Mouse (Mus musculus) neural tube, embryonic 14.5 days (tissue): ENCODE data around the gene Gdpd3. TPM values are rescaled to one million over a fixed set of nuclear protein-coding genes. Genes with fewer than 3 reads are reported as not detected.
"Not testable (repeated sequence)": the region's sequence is repeated elsewhere in the genome, so short reads cannot be mapped to it uniquely, and the experiment has no call there.

ENCODE experiments used
- ATAC-seq: fragments of 200-750 bp; cut with Nextera tagmentation; 2 replicates; pipeline ENCODE4 v1.8.0; 2017; ENCODE audit warnings: low read depth, mild to moderate bottlenecking, moderate TSS enrichment, moderate library complexity
- H3K27ac ChIP-seq: fragments of 300-500 bp; sonication (generic); 2 replicates; pipeline ENCODE4 v1.5.1; 2014; ENCODE audit warnings: low read depth, mild to moderate bottlenecking, control low read depth, low read length, moderate library complexity, mixed read lengths
- H3K27me3 ChIP-seq: fragments of 300-500 bp; sonication (generic); 2 replicates; pipeline ENCODE4 v1.6.1; 2014; ENCODE audit warnings: low read length; ENCODE audit not compliant: control insufficient read depth, insufficient read depth
- H3K36me3 ChIP-seq: fragments of 300-500 bp; sonication (generic); 2 replicates; pipeline ENCODE4 v1.6.1; 2014; ENCODE audit warnings: low read length, mixed read lengths; ENCODE audit not compliant: control insufficient read depth, insufficient read depth
- H3K4me1 ChIP-seq: fragments of 300-500 bp; sonication (generic); 2 replicates; pipeline ENCODE4 v1.6.1; 2014; ENCODE audit warnings: low read length; ENCODE audit not compliant: control insufficient read depth, insufficient read depth
- H3K4me2 ChIP-seq: fragments of 300-500 bp; sonication (generic); 2 replicates; pipeline ENCODE4 v1.6.1; 2014; ENCODE audit warnings: mild to moderate bottlenecking, low read depth, low read length, control low read depth
- H3K4me3 ChIP-seq: fragments of 300-500 bp; sonication (generic); 2 replicates; pipeline ENCODE4 v1.5.1; 2014; ENCODE audit warnings: low read depth, low read length, control low read depth, mixed read lengths
- H3K9ac ChIP-seq: fragments of 300-500 bp; sonication (generic); replicated peaks from 2 replicates; pipeline ENCODE4 v1.6.1; 2014; ENCODE audit warnings: low read depth, mild to moderate bottlenecking, control low read depth, low read length, mixed read lengths
- H3K9me3 ChIP-seq: fragments of 300-500 bp; sonication (generic); 2 replicates; pipeline ENCODE4 v1.6.1; 2016; ENCODE audit warnings: low read length; ENCODE audit not compliant: control insufficient read depth
- WGBS: fragments of 180-500 bp; shearing (Covaris S2); extraction: QIAGEN DNeasy Blood & Tissue Kit; methylation state at CpG from one replicate; pipeline ENCODE4 v1.1.7; 2014; 5-methylcytosine and 5-hydroxymethylcytosine counted together
- polyA plus RNA-seq: library from polyadenylated mRNA; unstranded; fragments of >200 nt; fragmentation: Nextera tagmentation; extraction: Ambion mirVana; gene quantifications from 2 replicates; pipeline ENCODE4 v1.2.1, GENCODE M21; 2014

The Gdpd3 gene
- polyA plus RNA-seq: 1.8 and 2.4 TPM in 2 replicates

DNA sequence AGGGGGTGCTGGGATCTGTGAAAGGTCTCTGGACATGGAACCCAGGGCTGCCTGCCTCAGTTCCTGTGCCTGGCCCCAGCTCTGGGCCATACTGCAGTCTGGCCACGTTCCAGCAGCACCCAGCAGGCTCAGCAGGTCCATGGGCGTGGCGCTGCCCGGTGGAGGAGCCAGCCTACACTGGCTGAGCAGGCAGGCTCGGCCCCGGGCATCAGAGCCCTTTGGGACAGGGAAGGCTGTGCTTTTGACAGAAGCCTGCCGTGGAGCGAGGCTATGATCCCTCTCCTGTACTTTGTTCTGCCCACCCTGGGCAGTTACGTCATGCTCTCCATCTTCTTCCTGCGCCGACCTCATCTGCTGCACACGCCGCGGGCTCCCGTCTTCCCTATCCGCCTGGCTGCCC, at the start of gene Gdpd3:
Gdpd3 (plus strand) TSS at position 134 of the 400 bp plus-strand sequence.
- H3K27me3 ChIP-seq: no peaks in the 10 kb centered on the region
- no peaks in the 10 kb centered on the region for H3K9me3 ChIP-seq
- H3K4me1 ChIP-seq: peaks cover 11% of the 10 kb centered on the region
- no peak within 1 kb of the TSS for H3K4me3 ChIP-seq
- no peak within 1 kb of the TSS for H3K4me2 ChIP-seq
- no peak within 1 kb of the TSS for H3K9ac ChIP-seq
- no peak for ATAC-seq
- WGBS: 83% methylated on average over 16 of the region's 16 CpGs
- no peak within 1 kb of the TSS for H3K27ac ChIP-seq
- peaks cover 19% of the 10 kb centered on the region for H3K36me3 ChIP-seq

DNA sequence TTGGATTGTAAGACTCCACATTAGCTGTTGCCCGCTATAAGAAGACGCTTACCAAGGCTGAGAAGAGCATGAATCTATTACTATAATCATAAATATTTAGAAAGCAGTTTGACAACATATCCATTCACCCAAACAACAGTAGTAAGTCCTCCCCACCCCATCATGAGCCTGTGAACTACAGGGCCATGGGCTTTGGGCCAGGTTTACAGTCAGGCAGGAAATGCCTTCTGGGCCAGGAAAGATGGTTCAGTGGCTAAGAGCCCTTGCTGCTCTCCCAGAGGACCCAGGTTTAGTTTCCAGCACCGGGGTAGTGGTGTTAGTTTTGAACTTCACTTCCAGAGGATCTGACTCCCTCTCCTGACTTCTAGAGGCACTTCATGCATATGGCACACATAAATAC, 48.6 kb upstream of the Gdpd3 start:
- ATAC-seq: no peak
- Histone ChIP-seq H3K27me3 (no peaks in the 10 kb centered on the region), H3K4me3 (no peak overlapping the region), H3K9me3 (no peaks in the 10 kb centered on the region), H3K4me1 (no peaks in the 10 kb centered on the region), H3K4me2 (no peak overlapping the region), H3K9ac (no peak overlapping the region), H3K27ac (no peak overlapping the region), H3K36me3 (no peaks in the 10 kb centered on the region)
- 95% methylated on average over 3 of the region's 3 CpGs for WGBS

DNA sequence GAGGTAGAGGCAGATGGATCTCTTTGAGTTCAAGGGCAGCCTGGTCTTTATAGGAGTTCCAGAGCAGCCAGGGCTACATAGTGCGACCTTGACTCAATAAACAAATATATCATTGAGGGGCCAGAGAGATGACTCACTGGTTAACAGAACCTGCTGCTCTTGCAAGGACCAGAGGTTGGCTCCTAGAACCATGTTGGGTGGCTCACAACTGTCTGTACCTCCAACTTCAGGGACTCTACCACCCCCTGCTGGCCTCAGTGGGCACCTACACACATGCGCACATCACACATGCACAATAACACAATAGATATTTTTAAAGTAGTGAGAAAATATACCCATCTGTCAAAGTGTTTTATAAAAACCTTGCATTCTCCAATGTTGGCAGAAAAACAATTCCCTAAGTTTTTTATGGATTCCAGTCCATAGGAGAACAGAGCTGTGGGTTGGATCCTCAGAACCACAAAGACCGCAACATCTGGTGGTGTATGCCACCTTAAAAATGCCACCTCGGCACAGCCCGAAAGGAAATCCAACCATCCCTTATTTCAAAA, 47.3 kb upstream of the Gdpd3 start:
- Histone ChIP-seq H3K9me3 (no peaks in the 10 kb centered on the region), H3K27me3 (no peaks in the 10 kb centered on the region), H3K4me1 (no peaks in the 10 kb centered on the region), H3K4me2 (no peak overlapping the region), H3K9ac (no peak overlapping the region), H3K27ac (no peak overlapping the region), H3K4me3 (no peak overlapping the region), H3K36me3 (no peaks in the 10 kb centered on the region)
- 93% methylated on average over 5 of the region's 5 CpGs for WGBS
- no peak for ATAC-seq

DNA sequence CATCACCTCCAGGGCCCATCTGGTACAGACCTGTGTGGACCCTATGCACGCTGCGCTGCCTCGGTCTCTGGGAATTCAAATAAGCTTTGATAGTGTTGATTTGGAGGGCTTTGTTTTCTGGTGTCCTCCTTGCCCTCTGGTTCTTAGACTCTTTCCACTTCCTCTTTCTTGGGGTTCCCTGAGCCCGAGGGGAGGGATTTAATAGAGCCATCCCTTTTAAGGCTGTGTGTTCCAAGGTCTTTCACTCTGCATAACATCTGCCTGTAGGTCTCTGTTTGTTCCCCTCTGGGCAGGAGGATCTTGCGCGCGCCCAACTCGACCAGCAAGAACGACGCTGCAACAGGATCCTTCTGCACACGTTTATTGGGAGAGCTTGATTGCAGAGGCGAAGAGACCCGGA, 44.5 kb upstream of the Gdpd3 start:
- no peak for ATAC-seq
- no peak overlapping the region for H3K9ac ChIP-seq
- no peaks in the 10 kb centered on the region for H3K36me3 ChIP-seq
- 93% methylated on average over 13 of the region's 13 CpGs for WGBS
- no peaks in the 10 kb centered on the region for H3K4me1 ChIP-seq
- no peak overlapping the region for H3K4me2 ChIP-seq
- no peak overlapping the region for H3K4me3 ChIP-seq
- no peaks in the 10 kb centered on the region for H3K9me3 ChIP-seq
- no peaks in the 10 kb centered on the region for H3K27me3 ChIP-seq
- no peak overlapping the region for H3K27ac ChIP-seq

DNA sequence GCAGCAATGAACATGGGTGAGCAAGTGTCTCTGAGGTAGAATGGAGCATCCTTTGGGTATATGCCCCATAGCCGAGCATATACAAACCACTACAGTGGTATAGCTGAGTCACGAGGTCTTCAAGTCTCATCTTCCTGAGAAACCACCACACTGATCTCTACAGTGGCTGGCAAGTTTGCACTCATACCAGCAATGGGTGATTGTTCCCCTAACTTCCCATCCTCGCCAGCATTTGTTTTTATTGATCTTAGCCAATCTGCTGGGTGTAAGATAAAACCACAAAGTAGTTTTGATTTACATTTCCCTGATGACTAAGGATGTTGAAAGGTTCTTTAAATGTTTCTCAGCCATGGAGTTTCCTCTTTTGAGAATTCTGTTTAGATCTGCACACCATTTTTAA, 41.1 kb upstream of the Gdpd3 start:
- Histone ChIP-seq H3K27ac (no peak overlapping the region), H3K36me3 (no peaks in the 10 kb centered on the region), H3K27me3 (no peaks in the 10 kb centered on the region), H3K4me3 (no peak overlapping the region), H3K9ac (no peak overlapping the region), H3K9me3 (no peaks in the 10 kb centered on the region), H3K4me1 (no peaks in the 10 kb centered on the region), H3K4me2 (no peak overlapping the region)
- no peak for ATAC-seq
- 84% methylated on average over 3 of the region's 3 CpGs for WGBS

DNA sequence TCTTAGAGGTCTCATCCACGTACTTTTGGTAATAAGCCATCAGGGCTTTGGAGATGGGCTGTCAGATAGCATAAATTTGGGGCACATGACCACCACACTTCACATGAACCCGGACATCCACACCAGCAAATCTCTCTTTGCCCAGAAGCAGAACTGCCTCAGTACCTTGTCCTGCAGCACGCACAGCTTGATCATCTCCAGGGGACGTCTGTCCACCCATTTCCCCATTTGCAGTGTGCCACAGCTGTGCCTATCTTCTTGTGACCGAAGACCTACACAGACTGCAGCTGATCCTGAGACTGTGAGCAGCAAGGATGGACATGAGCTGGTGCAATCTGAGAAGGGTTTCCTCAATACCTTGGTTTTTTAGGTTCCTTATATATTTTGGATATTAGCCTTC, 40.5 kb upstream of the Gdpd3 start:
- Histone ChIP-seq H3K9ac (no peak overlapping the region), H3K4me1 (no peaks in the 10 kb centered on the region), H3K4me2 (no peak overlapping the region), H3K27me3 (no peaks in the 10 kb centered on the region), H3K27ac (no peak overlapping the region), H3K4me3 (no peak overlapping the region), H3K9me3 (no peaks in the 10 kb centered on the region), H3K36me3 (no peaks in the 10 kb centered on the region)
- no peak for ATAC-seq
- WGBS: 88% methylated on average over 5 of the region's 5 CpGs

DNA sequence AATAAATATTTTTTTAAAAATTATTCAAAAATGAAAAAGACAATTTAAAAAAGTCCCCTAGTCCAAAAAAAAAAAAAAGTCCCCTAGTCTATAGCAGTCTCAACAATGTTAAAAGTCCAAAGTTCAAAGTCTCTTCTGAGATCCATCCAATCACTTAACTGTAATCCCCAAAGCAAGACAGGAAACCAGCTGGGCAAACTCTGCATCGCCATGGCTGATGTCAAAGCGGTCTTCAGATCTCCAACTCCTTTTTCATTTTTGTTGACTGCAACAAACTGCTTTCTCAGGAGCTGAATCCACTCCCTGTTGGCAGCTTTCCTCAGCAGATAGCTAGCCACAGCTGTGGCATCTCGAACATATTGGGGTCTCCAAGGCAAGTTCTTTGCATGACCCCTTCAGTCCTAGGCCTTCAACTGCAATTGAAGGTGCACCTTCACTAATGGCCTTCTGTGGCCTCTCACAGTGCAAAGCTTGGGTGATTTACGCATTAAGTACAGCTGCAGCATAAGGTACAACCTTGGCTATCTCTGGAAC, 35.8 kb upstream of the Gdpd3 start:
- ATAC-seq, H3K27me3 ChIP-seq, H3K27ac ChIP-seq, H3K9ac ChIP-seq, H3K4me3 ChIP-seq, H3K36me3 ChIP-seq, H3K9me3 ChIP-seq, H3K4me1 ChIP-seq, H3K4me2 ChIP-seq: not testable (repeated sequence)
- WGBS: 88% methylated on average over 4 of the region's 4 CpGs

DNA sequence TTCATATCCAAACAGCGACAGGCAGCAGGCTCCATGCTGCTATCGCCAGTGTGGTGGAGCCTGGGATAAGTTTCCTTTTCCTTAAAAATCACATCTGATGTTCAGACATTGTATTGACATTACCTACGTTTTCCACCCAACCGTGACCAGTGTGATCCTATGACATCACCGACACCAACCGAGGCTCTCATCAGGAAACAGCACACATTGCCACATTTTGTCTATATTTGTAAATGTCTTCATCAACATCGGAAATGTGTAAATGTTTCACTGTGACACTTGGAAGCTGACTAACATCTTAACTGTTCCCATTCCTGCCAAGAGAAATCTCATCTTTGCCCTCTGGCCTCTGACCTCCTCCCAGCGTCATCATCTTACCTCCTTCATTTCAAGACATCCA, 30.0 kb upstream of the Gdpd3 start:
- Histone ChIP-seq H3K9ac (no peak overlapping the region), H3K36me3 (no peaks in the 10 kb centered on the region), H3K27me3 (no peaks in the 10 kb centered on the region), H3K27ac (no peak overlapping the region), H3K4me1 (no peaks in the 10 kb centered on the region), H3K9me3 (no peaks in the 10 kb centered on the region), H3K4me2 (no peak overlapping the region), H3K4me3 (no peak overlapping the region)
- 86% methylated on average over 8 of the region's 8 CpGs for WGBS
- ATAC-seq: no peak

DNA sequence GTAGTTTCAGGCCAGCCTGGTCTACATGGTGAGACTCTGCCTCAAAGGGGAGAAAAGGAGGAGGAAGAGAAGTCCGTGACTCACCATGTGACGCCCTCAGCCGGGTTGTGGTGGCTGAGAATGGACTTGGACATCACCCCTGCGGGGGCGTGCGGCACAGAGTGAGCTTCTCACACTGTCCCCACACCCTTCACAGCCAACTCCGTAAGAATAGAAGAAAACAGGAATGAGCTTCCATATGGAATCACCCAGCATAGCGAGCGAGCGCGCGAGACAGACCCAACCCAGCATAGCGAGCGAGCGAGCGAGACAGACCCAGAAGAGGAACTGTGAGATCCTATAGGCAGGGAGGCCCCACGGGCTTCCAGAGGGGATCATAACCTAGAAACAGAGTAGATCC, 26.6 kb upstream of the Gdpd3 start:
- no peaks in the 10 kb centered on the region for H3K4me1 ChIP-seq
- no peak overlapping the region for H3K27ac ChIP-seq
- H3K9ac ChIP-seq: no peak overlapping the region
- no peak for ATAC-seq
- no peak overlapping the region for H3K4me2 ChIP-seq
- no peaks in the 10 kb centered on the region for H3K9me3 ChIP-seq
- H3K27me3 ChIP-seq: no peaks in the 10 kb centered on the region
- H3K4me3 ChIP-seq: no peak overlapping the region
- 87% methylated on average over 17 of the region's 17 CpGs for WGBS
- H3K36me3 ChIP-seq: no peaks in the 10 kb centered on the region
